Mouse (Mus musculus): ENCODE data around the gene Parp9. TPM values are rescaled to one million over a fixed set of nuclear protein-coding genes. Genes with fewer than 3 reads are reported as not detected.
"Not testable (repeated sequence)": the region's sequence is repeated elsewhere in the genome, so short reads cannot be mapped to it uniquely, and the experiment has no call there.

The Parp9 gene
- polyA plus RNA-seq, 1 experiment from 2014 or later = 2.3 TPM

DNA sequence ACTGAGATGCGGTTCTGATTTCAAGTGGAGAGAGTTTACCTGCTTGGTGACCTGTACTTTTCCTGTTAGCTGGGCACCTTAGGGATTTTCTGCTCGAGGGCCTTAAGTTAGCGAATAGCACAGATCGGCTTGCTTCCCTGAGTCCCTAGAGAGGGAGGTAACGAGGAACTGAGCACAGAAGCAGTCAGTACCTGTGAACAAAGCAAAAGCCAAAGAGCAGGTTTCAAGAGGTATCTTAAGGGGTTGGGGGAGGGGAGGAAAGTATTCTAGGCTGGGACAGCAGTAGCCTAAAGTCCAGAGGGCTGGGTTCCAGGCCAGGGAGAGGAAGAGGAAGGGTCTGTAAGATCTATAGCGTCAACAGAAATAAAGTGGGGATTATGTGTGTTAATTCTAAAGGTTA is 991 bp downstream of the Parp9 start:
- Histone ChIP-seq H3K36me3 (ENCODE audit: poor library complexity, severe bottlenecking) (no peaks in the 10 kb centered on the region), H3K27ac (no peak overlapping the region), H3K4me3 (peak overlapping the region; percentile 50), H3K4me1 (peaks cover 12% of the 10 kb centered on the region), H3K9me3 (replicated peaks) (no peaks in the 10 kb centered on the region), H3K9ac (peak overlapping the region; percentile 69), H3K4me2 (peak overlapping the region; percentile 80), H3K27me3 (peaks cover 4% of the 10 kb centered on the region; the same call in 1 of the 2 replicates)
- 6% methylated on average over 6 of the region's 6 CpGs for WGBS
- ATAC-seq = 0 out of 2 replicates have a peak, but pooled peaks have one; percentile 6

DNA sequence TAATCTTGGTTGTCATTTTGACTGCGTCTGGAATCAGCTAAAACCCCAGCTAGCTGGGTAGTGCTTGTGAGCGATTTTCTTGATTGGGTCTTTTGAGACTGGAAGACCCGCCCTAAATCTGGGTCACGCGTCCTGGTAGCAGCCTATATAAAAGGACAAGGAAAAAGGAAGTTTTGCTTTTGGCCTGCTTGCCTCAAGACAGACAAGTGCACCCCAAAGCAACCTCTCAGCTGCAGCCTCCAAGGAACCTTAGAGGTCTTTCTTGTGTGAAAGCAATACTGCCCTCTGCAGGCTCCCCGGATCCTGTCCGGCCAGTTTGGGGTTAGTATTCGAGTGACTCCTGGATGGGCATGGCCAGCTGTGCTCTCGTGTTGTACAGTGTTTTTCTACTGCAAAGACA is 1.4 kb downstream of the Parp9 start:
- H3K4me1 ChIP-seq = peaks cover 12% of the 10 kb centered on the region
- H3K4me3 ChIP-seq = peak overlapping the region; percentile 50
- WGBS = 11% methylated on average over 9 of the region's 9 CpGs
- H3K27ac ChIP-seq = no peak overlapping the region
- no peak overlapping the region for H3K9ac ChIP-seq
- peak overlapping the region; percentile 80 for H3K4me2 ChIP-seq
- no peaks in the 10 kb centered on the region for H3K36me3 ChIP-seq (ENCODE audit: poor library complexity, severe bottlenecking)
- ATAC-seq = peak; percentile 75
- H3K9me3 ChIP-seq (replicated peaks) = no peaks in the 10 kb centered on the region
- H3K27me3 ChIP-seq = peaks cover 4% of the 10 kb centered on the region; the same call in 1 of the 2 replicates

DNA sequence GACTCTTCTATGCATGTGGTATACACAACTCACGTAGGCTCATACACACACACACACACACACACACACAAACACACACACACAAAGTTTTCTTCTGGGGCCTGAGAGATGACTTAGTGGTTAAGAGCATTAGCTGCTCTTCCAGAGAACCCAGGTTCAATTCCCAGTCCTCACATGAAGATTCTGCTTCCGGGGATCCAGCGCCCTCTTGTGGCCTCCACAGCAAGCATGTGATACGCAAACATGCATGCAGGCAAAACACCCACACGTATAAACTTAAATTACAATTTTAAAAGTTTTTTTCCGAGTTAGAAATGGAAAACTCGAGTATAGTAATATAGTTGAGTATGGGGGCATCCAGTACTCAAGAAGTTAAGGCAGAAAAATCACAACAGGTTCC is 3.1 kb downstream of the Parp9 start:
- 83% methylated on average over 7 of the region's 7 CpGs for WGBS
- no peak overlapping the region for H3K4me2 ChIP-seq
- H3K4me1 ChIP-seq = peaks cover 12% of the 10 kb centered on the region
- no peak for ATAC-seq
- H3K4me3 ChIP-seq = no peak overlapping the region
- no peak overlapping the region for H3K27ac ChIP-seq
- no peak overlapping the region for H3K9ac ChIP-seq
- peaks cover 4% of the 10 kb centered on the region; the same call in 1 of the 2 replicates for H3K27me3 ChIP-seq
- no peaks in the 10 kb centered on the region for H3K36me3 ChIP-seq (ENCODE audit: poor library complexity, severe bottlenecking)
- H3K9me3 ChIP-seq (replicated peaks) = no peaks in the 10 kb centered on the region

DNA sequence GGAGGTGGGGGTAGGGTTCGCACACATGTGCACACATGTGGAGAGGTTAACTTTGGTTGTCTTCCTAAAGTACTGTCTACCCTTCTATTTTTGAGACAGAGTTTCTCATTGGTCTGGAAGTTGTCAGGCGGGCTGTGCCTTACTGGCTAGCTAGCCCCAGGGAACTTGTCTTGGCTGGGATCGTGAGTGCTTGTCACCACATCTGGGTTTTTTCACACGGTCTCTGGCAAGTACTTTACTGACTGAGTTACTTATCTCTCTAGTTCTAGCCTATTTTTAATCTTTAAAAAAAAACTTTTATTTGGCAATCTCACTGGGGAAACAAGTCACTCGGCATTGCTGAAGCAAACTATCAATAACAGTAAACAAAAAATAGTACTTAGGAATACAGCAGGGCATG is 11.0 kb downstream of the Parp9 start:
- 95% methylated on average over 5 of the region's 5 CpGs for WGBS
- no peak for ATAC-seq
- no peak overlapping the region for H3K27ac ChIP-seq
- H3K27me3 ChIP-seq = no peaks in the 10 kb centered on the region
- no peak overlapping the region for H3K4me3 ChIP-seq
- H3K4me2 ChIP-seq = no peak overlapping the region
- H3K4me1 ChIP-seq = no peaks in the 10 kb centered on the region
- H3K36me3 ChIP-seq (ENCODE audit: poor library complexity, severe bottlenecking) = no peaks in the 10 kb centered on the region
- no peaks in the 10 kb centered on the region for H3K9me3 ChIP-seq (replicated peaks)
- no peak overlapping the region for H3K9ac ChIP-seq

DNA sequence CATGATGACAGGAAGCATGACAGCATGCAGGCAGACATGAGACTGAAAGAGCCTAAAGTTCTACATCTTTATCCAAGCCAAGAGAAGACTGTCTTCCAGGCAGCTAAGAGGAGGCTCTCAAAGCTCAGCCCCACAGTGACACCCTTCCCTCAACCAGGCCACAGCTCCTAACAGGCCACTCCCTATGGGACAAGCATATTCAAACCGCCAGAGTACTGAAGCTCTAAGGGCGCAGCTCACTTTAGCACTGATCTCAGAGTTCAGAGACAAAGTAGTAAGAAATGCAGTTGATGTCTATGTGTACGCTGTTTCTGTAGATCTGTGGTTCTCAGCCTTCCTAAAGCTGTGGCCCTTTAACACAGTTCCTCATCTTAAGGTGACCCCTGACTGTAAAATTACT is 12.9 kb downstream of the Parp9 start:
- no peak overlapping the region for H3K4me3 ChIP-seq
- H3K9me3 ChIP-seq (replicated peaks) = no peaks in the 10 kb centered on the region
- no peak for ATAC-seq
- H3K4me1 ChIP-seq = no peaks in the 10 kb centered on the region
- H3K9ac ChIP-seq = no peak overlapping the region
- H3K4me2 ChIP-seq = no peak overlapping the region
- H3K27ac ChIP-seq = no peak overlapping the region
- 90% methylated on average over 3 of the region's 3 CpGs for WGBS
- H3K36me3 ChIP-seq (ENCODE audit: poor library complexity, severe bottlenecking) = no peaks in the 10 kb centered on the region
- no peaks in the 10 kb centered on the region for H3K27me3 ChIP-seq

DNA sequence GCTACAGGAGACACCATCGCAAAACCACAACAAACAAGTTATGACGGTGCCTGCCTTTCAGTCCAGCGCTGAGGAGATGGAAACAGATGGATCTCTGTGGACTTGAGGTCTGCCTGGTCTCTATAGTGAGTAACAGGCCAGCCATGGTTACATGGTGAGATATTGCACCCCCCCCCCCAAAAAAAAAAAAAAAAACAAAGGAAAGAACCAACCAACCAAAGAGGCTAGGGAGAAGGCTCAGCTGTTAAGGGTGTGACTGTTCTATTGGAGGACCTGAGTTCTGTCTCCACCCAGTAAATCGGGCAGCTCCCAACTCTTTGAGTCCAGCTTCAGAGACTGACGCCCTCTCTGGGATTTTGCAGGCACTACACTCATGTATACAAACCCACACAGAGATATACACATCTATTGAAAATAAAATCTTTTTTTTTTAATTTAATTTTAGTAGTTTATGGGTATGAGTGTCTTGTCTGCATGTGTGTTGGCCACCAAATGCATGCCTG is 14.4 kb downstream of the Parp9 start:
- Histone ChIP-seq H3K4me3 (no peak overlapping the region), H3K27ac (no peak overlapping the region), H3K4me1 (no peaks in the 10 kb centered on the region), H3K9ac (no peak overlapping the region), H3K9me3 (replicated peaks) (no peaks in the 10 kb centered on the region), H3K27me3 (no peaks in the 10 kb centered on the region), H3K36me3 (ENCODE audit: poor library complexity, severe bottlenecking) (no peaks in the 10 kb centered on the region), H3K4me2 (no peak overlapping the region)
- 87% methylated on average over 5 of the region's 5 CpGs for WGBS
- no peak for ATAC-seq

DNA sequence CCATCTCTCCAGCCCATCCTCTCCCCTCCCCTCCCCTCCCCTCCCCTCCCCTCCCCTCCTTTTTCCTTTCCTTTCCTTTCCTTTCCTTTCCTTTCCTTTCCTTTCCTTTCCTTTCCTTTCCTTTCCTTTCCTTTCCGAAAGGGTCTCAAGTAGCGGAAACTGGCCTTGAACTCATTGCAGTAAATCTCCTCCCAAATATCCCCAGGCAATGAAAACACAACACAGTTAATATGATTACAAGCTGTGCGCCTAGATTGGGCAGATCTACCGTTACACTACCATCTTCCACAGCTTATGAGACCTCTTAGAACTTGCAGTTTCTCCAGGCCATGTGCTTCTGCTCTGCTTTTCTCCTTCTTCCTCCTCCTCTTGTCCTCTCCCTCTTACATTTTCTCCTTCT is 27.7 kb downstream of the Parp9 start:
- not testable (repeated sequence) for H3K9ac ChIP-seq; H3K9me3 ChIP-seq (replicated peaks); H3K36me3 ChIP-seq (ENCODE audit: poor library complexity, severe bottlenecking); H3K4me3 ChIP-seq; H3K27me3 ChIP-seq; H3K4me1 ChIP-seq; H3K4me2 ChIP-seq; ATAC-seq; H3K27ac ChIP-seq
- 73% methylated on average over 3 of the region's 4 CpGs for WGBS

DNA sequence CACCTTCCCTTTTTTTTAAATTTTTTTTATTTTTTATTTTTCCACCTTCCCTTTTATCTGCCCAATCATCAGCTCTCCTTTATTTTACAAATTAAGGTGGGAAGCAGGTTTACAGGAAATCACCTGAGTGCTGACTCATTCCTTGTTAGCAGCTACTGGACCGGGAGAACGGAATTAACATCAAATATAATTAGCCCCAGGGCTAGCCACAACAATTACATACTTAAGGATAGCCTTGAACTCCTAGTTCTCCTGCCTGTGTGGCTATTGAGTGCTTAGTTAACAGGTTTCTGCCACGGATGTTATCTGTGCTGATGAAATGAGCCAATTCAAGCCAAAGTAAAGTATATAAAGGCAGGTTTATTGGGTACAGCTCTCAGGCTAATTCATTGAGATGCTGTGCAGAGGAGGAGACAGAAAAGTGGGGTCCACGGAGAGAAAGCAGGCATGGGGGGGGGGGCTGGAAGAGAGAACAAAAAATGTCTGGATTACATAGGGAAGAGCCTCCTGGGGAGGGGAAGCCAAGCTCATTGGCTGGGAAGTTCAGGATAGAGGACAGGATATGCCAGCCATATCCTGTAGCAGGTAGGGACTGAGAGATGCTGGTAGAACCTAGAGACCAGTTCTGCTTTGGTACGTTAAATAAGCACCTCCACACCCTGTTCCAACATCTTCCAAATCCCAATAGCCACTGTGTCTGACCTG is 28.3 kb downstream of the Parp9 start:
- ATAC-seq = no peak
- no peak overlapping the region for H3K4me3 ChIP-seq
- 54% methylated on average over 5 of the region's 5 CpGs for WGBS
- no peak overlapping the region for H3K9ac ChIP-seq
- H3K27ac ChIP-seq = no peak overlapping the region
- no peaks in the 10 kb centered on the region for H3K9me3 ChIP-seq (replicated peaks)
- no peak overlapping the region for H3K4me2 ChIP-seq
- no peaks in the 10 kb centered on the region for H3K4me1 ChIP-seq
- no peaks in the 10 kb centered on the region for H3K36me3 ChIP-seq (ENCODE audit: poor library complexity, severe bottlenecking)
- no peaks in the 10 kb centered on the region for H3K27me3 ChIP-seq

DNA sequence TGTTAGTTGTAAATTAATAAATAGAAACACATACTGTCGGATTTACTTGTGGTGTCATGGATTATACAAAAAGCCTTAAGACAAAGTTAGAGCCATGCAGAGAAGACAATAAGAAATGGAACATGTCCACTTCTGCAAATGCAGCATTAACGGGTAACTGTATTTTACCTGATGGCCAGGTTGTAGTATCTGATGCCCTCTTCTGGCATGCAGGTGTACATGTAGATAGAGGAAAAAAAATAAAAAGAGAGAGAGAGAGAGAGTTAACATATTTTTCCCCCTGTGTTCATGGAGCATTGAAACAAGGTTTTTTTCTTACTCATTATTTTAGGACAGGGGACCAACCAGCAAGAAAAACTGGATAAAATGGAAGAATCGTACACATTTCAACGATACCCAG is 29.0 kb downstream of the Parp9 start:
- H3K9me3 ChIP-seq (replicated peaks) = no peaks in the 10 kb centered on the region
- no peak overlapping the region for H3K27ac ChIP-seq
- ATAC-seq = no peak
- no peak overlapping the region for H3K9ac ChIP-seq
- H3K36me3 ChIP-seq (ENCODE audit: poor library complexity, severe bottlenecking) = no peaks in the 10 kb centered on the region
- H3K27me3 ChIP-seq = no peaks in the 10 kb centered on the region
- H3K4me1 ChIP-seq = no peaks in the 10 kb centered on the region
- H3K4me3 ChIP-seq = no peak overlapping the region
- H3K4me2 ChIP-seq = no peak overlapping the region
- WGBS = 95% methylated on average over 4 of the region's 4 CpGs

DNA sequence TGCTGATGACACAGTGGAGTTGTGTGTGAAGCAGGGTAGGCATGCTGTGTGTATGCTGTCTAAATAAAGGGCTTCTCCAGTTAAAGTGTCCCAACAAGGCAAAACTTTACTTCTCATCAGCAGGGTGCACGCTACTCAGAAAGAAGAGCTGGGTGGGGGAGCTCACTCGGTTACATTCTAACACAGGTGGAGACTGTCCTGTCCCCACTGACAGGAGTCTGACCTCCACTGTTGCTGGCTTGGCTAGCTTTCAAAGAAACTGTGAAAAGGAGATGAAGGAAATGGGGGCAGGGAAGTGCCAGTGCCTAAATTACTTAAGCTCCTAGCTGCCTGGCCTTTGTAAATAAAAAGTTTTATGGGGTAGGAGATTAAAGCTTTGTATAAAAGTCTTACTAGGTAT is 29.9 kb downstream of the Parp9 start:
- WGBS = 59% methylated on average over 2 of the region's 2 CpGs
- Histone ChIP-seq H3K9ac (no peak overlapping the region), H3K4me1 (no peaks in the 10 kb centered on the region), H3K9me3 (replicated peaks) (no peaks in the 10 kb centered on the region), H3K4me2 (no peak overlapping the region), H3K27ac (no peak overlapping the region), H3K27me3 (no peaks in the 10 kb centered on the region), H3K4me3 (no peak overlapping the region), H3K36me3 (ENCODE audit: poor library complexity, severe bottlenecking) (no peaks in the 10 kb centered on the region)
- ATAC-seq = no peak

DNA sequence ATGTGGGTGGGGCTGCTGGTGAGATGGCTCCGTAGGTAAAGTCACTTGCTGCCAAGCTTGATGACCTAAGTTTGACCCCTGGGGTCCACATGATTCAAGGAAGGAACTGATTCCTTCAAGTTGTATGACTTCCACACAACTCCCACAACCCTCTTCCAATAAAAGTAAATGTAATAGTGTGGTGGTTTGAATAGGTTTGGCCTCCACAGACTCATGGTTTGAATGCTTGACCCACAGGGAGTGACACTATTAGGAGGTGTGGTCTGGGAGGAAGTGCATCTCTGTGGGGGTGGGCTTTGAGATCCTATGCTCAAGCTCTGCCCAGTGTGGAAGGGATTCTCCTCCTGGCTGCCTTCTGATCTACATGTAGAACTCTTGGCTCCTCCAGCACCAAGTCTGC is 35.8 kb downstream of the Parp9 start:
- H3K4me1 ChIP-seq = no peaks in the 10 kb centered on the region
- 48% methylated on average over 1 of the region's 1 CpGs for WGBS

DNA sequence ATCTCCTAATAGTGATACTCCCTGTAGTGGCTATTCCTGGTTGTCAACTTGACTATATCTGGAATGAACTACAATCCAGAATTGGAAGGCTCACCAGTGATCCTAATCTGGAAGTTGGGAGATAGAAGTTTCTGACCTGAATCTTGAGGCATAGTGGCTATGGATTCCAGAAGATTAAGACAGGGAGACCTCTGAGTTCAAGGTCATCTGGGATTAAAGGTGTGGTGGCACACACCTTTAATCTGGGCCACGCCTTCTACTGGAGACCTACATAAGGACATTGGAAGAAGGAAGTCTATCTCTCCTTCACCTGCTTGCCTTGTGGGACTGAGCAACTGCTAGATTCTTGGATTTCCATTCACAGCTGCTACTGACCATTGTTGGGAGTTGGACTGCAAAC is 40.2 kb downstream of the Parp9 start, which contains the start of gene Kpna1:
Gene Kpna1, plus strand, starts transcription at position 301 of the 400 bp plus-strand sequence.
- not testable (repeated sequence) for H3K9ac ChIP-seq; H3K4me1 ChIP-seq; H3K4me2 ChIP-seq; H3K9me3 ChIP-seq (replicated peaks); H3K27me3 ChIP-seq; H3K27ac ChIP-seq; ATAC-seq; H3K36me3 ChIP-seq (ENCODE audit: poor library complexity, severe bottlenecking); H3K4me3 ChIP-seq
- WGBS = 92% methylated on average over 1 of the region's 1 CpGs

More for the DNA sequence above, 35.8 kb downstream of the Parp9 start:
- H3K4me2 ChIP-seq = no peak overlapping the region
- ATAC-seq = no peak
- H3K36me3 ChIP-seq (ENCODE audit: poor library complexity, severe bottlenecking) = no peaks in the 10 kb centered on the region
- no peaks in the 10 kb centered on the region for H3K9me3 ChIP-seq (replicated peaks)
- H3K4me3 ChIP-seq = no peak overlapping the region
- no peaks in the 10 kb centered on the region for H3K27me3 ChIP-seq
- H3K9ac ChIP-seq = no peak overlapping the region
- H3K27ac ChIP-seq = no peak overlapping the region

DNA sequence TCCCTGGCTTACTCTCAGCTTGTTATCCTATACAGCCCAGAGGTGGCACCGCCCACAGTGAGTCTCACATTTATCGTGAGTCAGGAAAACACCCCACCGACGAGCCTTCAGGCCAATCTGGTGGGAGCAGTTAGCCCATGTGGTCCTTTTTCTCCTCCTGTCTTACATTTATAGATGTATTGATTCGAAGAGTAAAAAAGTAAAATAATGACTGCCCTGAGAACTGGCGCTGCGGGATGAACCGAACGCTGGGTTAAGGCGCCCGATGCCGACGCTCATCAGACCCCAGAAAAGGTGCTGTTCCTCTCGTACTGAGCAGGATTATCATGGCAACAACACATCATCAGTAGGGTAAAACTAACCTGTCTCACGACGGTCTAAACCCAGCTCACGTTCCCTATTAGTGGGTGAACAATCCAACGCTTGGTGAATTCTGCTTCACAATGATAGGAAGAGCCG is 43.1 kb downstream of the Parp9 start:
- peak; percentile 69 for ATAC-seq
- WGBS = 55% methylated on average over 19 of the region's 19 CpGs

More for the DNA sequence above, 43.1 kb downstream of the Parp9 start:
- H3K4me3 ChIP-seq = no peak overlapping the region
- peaks cover 3% of the 10 kb centered on the region for H3K9me3 ChIP-seq (replicated peaks)
- peaks cover 20% of the 10 kb centered on the region for H3K4me1 ChIP-seq
- no peak overlapping the region for H3K4me2 ChIP-seq
- no peak overlapping the region for H3K27ac ChIP-seq
- no peaks in the 10 kb centered on the region for H3K36me3 ChIP-seq (ENCODE audit: poor library complexity, severe bottlenecking)
- H3K27me3 ChIP-seq = peaks cover 5% of the 10 kb centered on the region; the same call in 1 of the 2 replicates
- no peak overlapping the region for H3K9ac ChIP-seq
